Mouse (Mus musculus) thymus, postnatal 4 days (tissue): ENCODE measurements around the gene Slc38a1.
"Not testable (repeated sequence)": the region's sequence is repeated elsewhere in the genome, so short reads cannot be mapped to it uniquely, and the experiment has no call there.

Experiments used
- DNase-seq: peaks from one replicate; pipeline ENCODE4 v3.0.0; 2021

The Slc38a1 gene

GRCm38 (mm10) chr15:96657576-96658274 lies 15.0 kb upstream of the Slc38a1 start:
- no peak for DNase-seq

GRCm38 (mm10) chr15:96655514-96655913 lies 12.8 kb upstream of the Slc38a1 start:
- DNase-seq, result peak; percentile 70

- peak; percentile 72 for DNase-seq
These were observed 12.0 kb upstream of the Slc38a1 start for GRCm38 (mm10) chr15:96654714-96655113.

GRCm38 (mm10) chr15:96653011-96653410 lies 10.3 kb upstream of the Slc38a1 start:
- no peak for DNase-seq

GRCm38 (mm10) chr15:96652531-96652930 lies 9.8 kb upstream of the Slc38a1 start:
- DNase-seq, result no peak

GRCm38 (mm10) chr15:96647376-96647775 lies 4.7 kb upstream of the Slc38a1 start:
- no peak for DNase-seq

GRCm38 (mm10) chr15:96641821-96642435 lies 785 bp downstream of the Slc38a1 start:
- DNase-seq, result peak; percentile 67

- DNase-seq, result peak; percentile 77
These were observed 1.4 kb downstream of the Slc38a1 start for GRCm38 (mm10) chr15:96641111-96641820.

GRCm38 (mm10) chr15:96640291-96640985 lies 2.3 kb downstream of the Slc38a1 start:
- DNase-seq, result peak; percentile 63

GRCm38 (mm10) chr15:96639630-96640029 lies 3.1 kb downstream of the Slc38a1 start:
- DNase-seq, result no peak

- no peak for DNase-seq
These were observed 4.1 kb downstream of the Slc38a1 start for GRCm38 (mm10) chr15:96638656-96639055.

- DNase-seq, result peak; percentile 65
These were observed 4.5 kb downstream of the Slc38a1 start for GRCm38 (mm10) chr15:96638173-96638572.

GRCm38 (mm10) chr15:96634670-96635405 lies 7.9 kb downstream of the Slc38a1 start:
- no peak for DNase-seq

- DNase-seq, result no peak
These were observed 10.5 kb downstream of the Slc38a1 start for GRCm38 (mm10) chr15:96632201-96632600.

- DNase-seq, result no peak
These were observed 11.5 kb downstream of the Slc38a1 start for GRCm38 (mm10) chr15:96631107-96631718.

- no peak for DNase-seq
These were observed 14.5 kb downstream of the Slc38a1 start for GRCm38 (mm10) chr15:96628256-96628655.

GRCm38 (mm10) chr15:96626871-96627270 lies 15.8 kb downstream of the Slc38a1 start:
- no peak for DNase-seq

GRCm38 (mm10) chr15:96625012-96625411 lies 17.7 kb downstream of the Slc38a1 start:
- DNase-seq, result not testable (repeated sequence)

- DNase-seq, result no peak
These were observed 20.3 kb downstream of the Slc38a1 start for GRCm38 (mm10) chr15:96622376-96622775.

- DNase-seq, result no peak
These were observed 21.0 kb downstream of the Slc38a1 start for GRCm38 (mm10) chr15:96621686-96622085.

GRCm38 (mm10) chr15:96617555-96617954 lies 25.2 kb downstream of the Slc38a1 start:
- DNase-seq, result no peak

- no peak for DNase-seq
These were observed 34.0 kb downstream of the Slc38a1 start for GRCm38 (mm10) chr15:96608671-96609070.
